Mouse (Mus musculus) layer of hippocampus, adult 9-11 months (tissue): Measurements from ENCODE around the gene Dnpep.

Experiments used
- DNase-seq: peaks from one replicate; pipeline ENCODE4 v3.0.0; 2022

Gene Dnpep

DNA sequence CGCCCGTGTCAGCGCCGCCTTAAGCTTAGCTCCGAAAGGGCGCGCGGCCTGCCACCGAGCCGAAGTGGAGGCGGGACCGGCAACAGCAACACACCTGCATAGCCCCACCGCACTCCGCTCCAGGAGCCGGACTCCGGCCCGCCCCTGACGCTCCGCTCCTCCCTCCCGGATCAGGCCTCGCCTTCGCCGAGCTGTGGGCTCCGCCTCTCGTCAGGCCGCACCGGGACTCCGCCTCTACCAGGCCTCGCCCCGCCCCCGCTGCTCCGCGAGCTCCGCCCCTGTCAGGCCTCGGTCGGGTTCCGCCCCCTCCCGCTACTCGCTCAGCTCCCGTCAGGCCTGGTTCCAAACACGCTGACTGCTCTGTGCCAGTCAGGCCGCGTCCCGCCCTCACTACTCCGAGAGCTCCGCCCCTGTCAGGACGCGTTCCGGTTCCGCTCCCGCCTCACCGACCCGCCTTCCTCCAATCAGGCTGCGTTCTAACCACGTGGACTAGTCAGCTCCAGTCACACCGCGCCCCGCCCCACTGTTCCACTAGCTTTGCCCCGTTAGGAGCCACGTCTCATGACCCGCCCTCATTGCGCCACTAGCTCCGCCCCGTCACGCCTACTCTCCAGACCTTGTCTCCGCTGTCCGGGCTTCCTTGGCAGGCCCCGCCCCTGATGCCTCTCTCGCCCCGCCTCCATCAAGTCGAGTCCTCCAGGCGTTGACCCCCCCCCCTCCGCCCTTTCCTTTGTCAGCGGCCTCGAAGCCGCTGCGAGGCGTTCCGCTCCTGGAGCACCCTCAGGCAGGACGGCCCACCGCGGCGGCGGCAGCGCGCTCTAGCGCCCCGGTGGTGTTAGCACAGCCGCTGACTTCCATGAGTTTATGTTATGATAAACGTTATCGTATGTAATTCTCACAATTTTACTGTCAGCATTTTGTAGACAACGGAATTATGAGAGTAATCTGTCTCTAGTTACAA, at the start of gene Dnpep:
Gene Dnpep (minus strand): TSS at position 750 of the 961 bp plus-strand sequence.
- DNase-seq, result peak; percentile 100

- no peak for DNase-seq
These were observed 47.8 kb upstream of the Dnpep start for GRCm38 (mm10) chr1:75365510-75366137.

DNA sequence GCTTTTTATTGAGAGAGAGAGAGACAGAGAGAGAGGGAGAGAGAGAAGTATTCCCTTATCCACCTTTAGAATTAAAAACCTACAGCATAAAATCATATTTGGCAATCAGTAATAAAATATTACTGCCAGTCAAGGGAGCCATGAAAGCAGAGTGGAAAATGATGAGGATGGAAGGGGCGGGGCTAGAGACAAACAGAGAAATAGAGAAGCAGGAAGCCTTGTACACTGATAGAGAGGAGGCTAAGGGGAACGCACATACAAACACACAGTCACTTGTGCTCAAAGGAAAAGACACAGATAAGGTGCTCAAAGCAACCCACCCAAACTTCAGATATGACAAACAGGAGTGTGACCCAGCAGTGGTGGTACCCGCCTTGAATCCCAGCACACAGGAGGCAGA, 46.1 kb upstream of the Dnpep start:
- DNase-seq, result no peak

DNA sequence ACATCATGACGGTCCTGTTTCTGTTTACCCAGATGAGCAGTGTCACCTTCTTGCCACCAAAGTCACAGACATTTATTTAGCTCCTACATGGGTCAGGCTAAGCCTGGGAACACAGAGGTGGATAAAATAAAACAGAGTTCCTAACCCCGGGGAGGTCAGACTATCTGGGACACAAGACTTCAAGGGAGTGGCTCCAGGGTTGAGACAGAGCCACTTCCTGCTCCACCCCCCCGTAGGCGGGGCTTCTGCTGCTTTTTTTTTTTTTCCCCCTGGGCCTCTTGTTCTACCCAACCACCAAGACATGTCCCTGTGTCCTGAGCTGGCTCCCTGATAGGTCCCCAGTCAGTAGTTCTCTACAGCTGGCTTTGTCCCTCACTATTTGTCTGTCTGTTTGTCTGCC, 44.0 kb upstream of the Dnpep start:
- no peak for DNase-seq

- no peak for DNase-seq
These were observed 43.3 kb upstream of the Dnpep start for GRCm38 (mm10) chr1:75361123-75361522.

- DNase-seq, result no peak
These were observed 42.6 kb upstream of the Dnpep start, which contains the start of gene Des for GRCm38 (mm10) chr1:75360112-75361031. Des (plus strand) TSS chr1:75360329.

DNA sequence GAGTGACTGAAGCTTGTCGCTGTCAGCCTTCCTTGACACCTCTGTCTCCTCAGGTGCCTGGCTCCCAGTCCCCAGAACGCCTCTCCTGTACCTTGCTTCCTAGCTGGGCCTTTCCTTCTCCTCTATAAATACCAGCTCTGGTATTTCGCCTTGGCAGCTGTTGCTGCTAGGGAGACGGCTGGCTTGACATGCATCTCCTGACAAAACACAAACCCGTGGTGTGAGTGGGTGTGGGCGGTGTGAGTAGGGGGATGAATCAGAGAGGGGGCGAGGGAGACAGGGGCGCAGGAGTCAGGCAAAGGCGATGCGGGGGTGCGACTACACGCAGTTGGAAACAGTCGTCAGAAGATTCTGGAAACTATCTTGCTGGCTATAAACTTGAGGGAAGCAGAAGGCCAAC, 41.6 kb upstream of the Dnpep start:
- DNase-seq, result peak; percentile 53

DNA sequence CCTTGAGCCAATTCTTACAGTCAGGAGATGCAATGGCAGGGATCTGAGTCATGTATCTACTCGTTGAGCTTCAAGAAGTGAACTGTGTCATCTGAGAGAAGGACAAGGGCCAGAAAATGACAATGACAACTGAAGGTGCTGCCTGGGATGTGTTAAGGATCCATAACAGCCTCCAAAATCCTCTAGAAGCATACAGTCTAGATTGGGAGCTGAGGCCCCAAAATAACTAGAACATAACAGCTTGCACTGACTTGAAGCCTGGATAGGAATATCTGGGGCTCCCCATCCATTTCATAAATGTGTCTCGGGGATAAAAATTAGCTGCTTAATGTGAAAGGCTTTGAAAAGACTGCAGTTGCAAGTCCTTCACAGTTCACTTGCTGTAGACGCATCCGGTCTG, 40.2 kb upstream of the Dnpep start:
- no peak for DNase-seq

DNA sequence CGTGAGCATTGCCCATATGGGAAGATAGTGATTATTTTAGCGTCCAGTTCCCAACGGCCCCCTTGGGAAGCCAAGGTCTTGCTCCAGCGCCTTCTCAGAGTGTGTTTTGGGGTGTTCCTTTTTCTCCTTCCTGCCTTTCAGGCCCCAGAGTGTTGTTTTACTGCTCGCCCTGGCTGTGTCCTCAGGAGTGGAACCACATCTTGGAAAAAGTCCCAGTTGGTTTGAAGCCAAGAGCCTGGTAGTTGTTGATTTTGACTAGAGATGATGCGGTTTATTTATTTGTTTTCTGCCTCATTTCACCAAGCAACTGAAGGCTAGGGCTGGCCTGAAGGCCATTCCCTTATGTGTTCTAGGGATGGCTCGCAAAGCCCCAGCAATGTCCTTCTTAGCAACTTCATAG, 39.5 kb upstream of the Dnpep start:
- DNase-seq, result no peak

GRCm38 (mm10) chr1:75349275-75349674, 31.5 kb upstream of the Dnpep start:
- no peak for DNase-seq

DNA sequence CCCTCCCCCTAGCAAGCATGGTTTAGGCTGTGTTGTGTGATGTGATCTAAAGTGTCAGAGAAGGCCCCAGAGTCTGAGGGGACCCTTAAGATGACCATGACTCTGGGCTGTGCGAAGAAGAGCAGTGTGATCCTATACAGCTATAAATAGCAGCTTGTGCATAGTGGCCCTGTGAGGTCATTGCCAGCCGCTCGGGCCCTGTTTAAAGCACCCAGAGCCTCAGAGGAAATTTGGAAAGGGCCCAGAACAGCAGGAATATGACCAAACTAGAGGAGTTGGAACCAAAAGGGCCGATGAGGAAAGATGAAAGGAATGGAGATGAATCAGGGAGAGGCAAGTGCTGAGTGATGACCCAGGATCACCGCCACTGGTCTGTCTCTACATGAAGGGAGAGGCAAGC, 29.5 kb upstream of the Dnpep start:
- DNase-seq, result no peak

GRCm38 (mm10) chr1:75345036-75345935, 27.5 kb upstream of the Dnpep start:
- no peak for DNase-seq

DNA sequence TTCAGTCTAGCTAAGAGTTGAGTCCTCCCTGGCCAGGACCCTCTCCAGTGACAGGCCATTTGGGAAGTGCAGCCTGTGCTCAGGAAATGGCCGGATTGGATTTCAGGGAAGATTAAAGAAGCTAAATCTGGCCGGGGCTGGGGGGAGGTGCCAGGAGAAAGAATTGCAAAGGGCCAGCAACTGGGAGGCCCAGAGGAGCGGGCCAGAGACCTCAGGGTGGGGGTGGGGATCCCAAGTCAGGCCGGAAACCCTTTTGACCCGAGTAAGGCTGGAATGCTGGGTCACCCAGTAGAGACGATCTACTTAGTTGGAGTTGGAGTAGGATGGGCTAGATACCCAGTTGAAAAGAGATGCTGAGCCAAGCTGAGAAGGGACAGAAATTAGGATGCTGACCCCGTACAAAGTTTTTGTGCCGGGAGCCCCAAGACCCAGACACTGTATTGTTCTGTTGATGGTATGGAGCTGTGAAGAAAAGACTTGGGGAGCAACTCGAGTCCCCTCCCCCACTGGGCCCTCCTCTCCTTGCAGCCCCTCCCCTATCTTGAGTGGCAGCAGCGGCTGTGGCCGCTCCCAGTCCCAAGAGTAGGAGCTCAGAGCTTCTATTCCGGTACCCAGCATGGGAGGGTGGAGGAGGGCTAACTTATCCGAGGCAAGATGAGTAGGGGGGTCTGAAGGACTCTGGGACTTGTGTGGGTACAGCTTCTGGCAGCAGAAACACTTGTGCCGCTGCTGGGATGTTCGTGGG, 26.7 kb upstream of the Dnpep start:
- no peak for DNase-seq

DNA sequence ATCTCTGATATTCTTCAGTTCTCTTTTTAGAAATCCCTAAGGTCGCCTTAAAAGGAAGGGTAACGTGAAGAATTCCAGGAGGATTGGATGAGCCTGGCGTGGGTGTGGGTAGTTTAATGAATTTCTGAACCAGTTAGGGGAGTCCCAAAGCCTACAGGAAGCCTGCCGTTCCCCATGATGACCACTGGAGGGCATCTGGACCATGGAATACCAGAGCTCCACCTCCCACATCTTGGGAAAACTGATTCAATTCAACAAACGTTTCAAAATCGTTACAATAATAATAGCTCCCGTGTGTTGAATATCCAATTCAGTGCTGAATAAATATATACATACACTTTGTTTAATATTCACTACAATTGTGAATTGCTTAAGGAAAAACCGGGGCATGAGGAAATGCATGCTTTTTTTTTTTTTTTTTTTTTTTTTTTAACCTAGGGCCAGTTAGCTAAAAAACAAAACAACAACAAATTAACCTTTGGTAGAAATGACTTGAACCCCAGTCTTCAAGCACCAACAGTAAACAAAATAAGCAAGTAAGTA, 25.2 kb upstream of the Dnpep start:
- DNase-seq, result peak; percentile 68

DNA sequence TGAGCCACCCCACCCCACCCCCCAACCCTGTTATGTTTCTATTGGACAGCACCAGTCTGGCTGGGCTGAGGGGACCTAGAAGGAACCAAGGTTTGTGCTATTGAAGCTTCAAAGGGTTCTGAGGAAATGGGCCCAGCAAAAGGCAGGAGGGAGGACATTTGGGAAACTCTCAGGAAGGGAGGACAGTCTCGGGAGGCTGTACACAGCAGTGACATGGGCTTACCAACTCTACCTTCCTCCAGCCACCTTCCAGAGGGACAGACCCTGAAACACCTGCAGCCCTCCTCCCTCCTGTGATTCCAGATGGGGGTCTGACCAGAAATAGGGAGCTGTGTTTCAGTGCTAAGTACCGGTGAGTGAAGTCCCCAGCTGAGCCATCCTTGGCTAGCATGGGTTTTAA, 22.7 kb upstream of the Dnpep start:
- no peak for DNase-seq

DNA sequence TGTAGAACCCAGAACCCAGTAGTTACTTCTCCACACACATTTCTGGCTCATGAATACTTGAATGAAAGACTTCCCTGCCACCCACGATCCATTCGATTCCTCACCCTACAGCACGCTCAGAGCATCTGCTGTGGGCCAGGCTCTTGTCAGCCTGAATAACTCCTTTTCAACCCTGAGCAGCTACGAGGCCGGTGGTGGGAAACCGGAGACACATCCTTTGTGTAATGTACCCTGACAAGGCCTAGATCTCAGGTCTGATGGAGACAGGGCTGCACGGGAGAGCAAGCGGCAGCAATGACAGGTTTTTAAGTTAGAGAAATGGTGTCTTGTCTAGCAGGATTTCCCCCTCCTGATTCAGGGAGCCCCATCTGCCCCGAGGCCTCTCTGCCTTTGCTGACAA, 21.5 kb upstream of the Dnpep start:
- no peak for DNase-seq

DNA sequence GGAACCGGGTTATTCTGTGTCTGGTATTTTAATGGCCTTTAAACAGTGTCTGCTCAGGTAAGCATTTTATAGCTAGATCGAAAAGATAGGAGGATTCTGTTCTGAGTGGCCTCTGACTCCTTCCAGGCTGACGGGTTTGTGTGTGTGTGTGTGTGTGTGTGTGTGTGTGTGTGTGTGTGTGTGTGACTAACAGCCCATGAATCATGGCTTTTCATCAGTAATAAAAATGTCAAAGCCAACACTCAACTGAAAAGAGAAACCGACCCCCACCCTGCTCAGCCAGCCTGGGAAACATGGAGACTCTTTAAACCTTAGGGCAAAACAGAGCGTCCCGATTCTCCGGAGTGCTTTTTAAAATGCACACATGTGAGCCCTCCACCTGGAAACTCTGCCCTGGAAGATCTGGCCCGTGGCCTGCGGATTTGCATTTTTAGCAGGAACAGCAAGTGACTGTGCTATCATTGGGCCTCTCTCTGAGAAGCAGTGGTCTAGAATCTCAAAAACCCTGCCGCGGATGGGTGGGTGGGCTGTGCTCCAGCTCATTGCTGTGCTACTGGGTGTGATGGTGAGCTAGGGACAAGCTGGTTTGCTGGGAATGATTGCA, 20.4 kb upstream of the Dnpep start:
- DNase-seq, result no peak

- DNase-seq, result no peak
These were observed 19.3 kb upstream of the Dnpep start for GRCm38 (mm10) chr1:75337097-75337496.

DNA sequence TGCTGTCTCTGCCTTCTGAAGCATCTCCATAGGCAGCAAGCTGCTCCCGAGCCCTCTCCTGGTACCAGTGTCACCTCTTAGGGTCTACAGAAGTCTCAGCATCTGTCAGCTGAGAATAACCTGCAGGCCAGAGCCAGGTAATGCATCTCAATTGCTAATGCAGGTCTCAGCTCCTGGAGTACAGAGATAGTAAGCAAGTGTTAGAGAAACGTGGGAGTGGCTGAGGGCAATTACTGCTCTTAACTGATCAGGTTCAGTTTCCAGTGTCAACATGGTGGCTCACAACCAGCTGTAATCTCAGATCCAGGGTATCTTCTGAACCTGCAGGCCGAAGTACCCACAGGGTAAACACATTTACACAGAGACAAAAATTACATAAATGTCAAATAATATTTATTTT, 18.7 kb upstream of the Dnpep start:
- DNase-seq, result no peak

GRCm38 (mm10) chr1:75331271-75331670, 13.5 kb upstream of the Dnpep start:
- no peak for DNase-seq

- no peak for DNase-seq
These were observed 9.7 kb upstream of the Dnpep start for GRCm38 (mm10) chr1:75327461-75327860.
